Mouse (Mus musculus) midbrain, postnatal 0 days (tissue): Measurements from ENCODE around the gene Gatm. TPM values are rescaled to one million over a fixed set of nuclear protein-coding genes. Genes with fewer than 3 reads are reported as not detected.

Source experiments
- ATAC-seq: fragments of 200-750 bp; cut with Nextera tagmentation; 2 replicates; pipeline ENCODE4 v1.8.0; 2017; ENCODE audit warnings: moderate number of reproducible peaks, mild to moderate bottlenecking, moderate TSS enrichment, moderate library complexity; ENCODE audit not compliant: low FRiP score
- DNase-seq: peaks from one replicate; pipeline ENCODE4 v3.0.0-alpha.2; 2015; ENCODE audit warnings: low spot score
- H3K27ac ChIP-seq: fragments of 300-500 bp; sonication (generic); 2 replicates; pipeline ENCODE4 v1.5.1; 2014; ENCODE audit warnings: low read depth, mild to moderate bottlenecking, low read length, mixed read lengths
- H3K27me3 ChIP-seq: fragments of 300-500 bp; sonication (generic); 2 replicates; pipeline ENCODE4 v1.6.1; 2014; ENCODE audit warnings: low read length, control low read depth, mixed read lengths; ENCODE audit not compliant: insufficient read depth
- H3K36me3 ChIP-seq: fragments of 300-500 bp; sonication (generic); 2 replicates; pipeline ENCODE4 v1.6.1; 2014; ENCODE audit warnings: low read length, control low read depth, mixed read lengths; ENCODE audit not compliant: insufficient read depth
- H3K4me1 ChIP-seq: fragments of 300-500 bp; sonication (generic); 2 replicates; pipeline ENCODE4 v1.6.1; 2014; ENCODE audit warnings: mild to moderate bottlenecking, control low read depth, antibody characterized with exemption, low read length, mixed read lengths; ENCODE audit not compliant: insufficient read depth
- H3K4me2 ChIP-seq: fragments of 300-500 bp; sonication (generic); 2 replicates; pipeline ENCODE4 v1.6.1; 2014; ENCODE audit warnings: low read depth, mild to moderate bottlenecking, low read length, mixed read lengths; ENCODE audit not compliant: poor library complexity, severe bottlenecking
- H3K4me3 ChIP-seq: fragments of 300-500 bp; sonication (generic); 2 replicates; pipeline ENCODE4 v1.5.1; 2014; ENCODE audit warnings: low read depth, mild to moderate bottlenecking, low read length, moderate library complexity
- H3K9ac ChIP-seq: fragments of 300-500 bp; sonication (generic); replicated peaks from 2 replicates; pipeline ENCODE4 v1.6.1; 2014; ENCODE audit warnings: mild to moderate bottlenecking, low read length, moderate library complexity, mixed read lengths; ENCODE audit not compliant: poor library complexity, severe bottlenecking
- H3K9me3 ChIP-seq: fragments of 300-500 bp; sonication (generic); 2 replicates; pipeline ENCODE4 v1.6.1; 2016; ENCODE audit warnings: low read length, control low read depth
- CTCF ChIP-seq: IDR thresholded peaks from 2 replicates; pipeline ENCODE4 v1.5.1; 2016; ENCODE audit warnings: antibody characterized with exemption, mild to moderate bottlenecking
- WGBS: fragments of 180-500 bp; shearing (Covaris S2); extraction: QIAGEN DNeasy Blood & Tissue Kit; methylation state at CpG from one replicate; pipeline ENCODE4 v1.1.7; 2014; 5-methylcytosine and 5-hydroxymethylcytosine counted together
- polyA plus RNA-seq: library from polyadenylated mRNA; unstranded; fragments of >200 nt; fragmentation: Nextera tagmentation; extraction: Ambion mirVana; gene quantifications from 2 replicates; pipeline ENCODE4 v1.2.1, GENCODE M21; 2015
- total RNA-seq: library from RNA; depleted of rRNA; stranded (reverse); fragments of >200 nt; gene quantifications from 2 replicates; pipeline ENCODE4 v1.2.3, GENCODE M21; 2014

Gatm gene
- total and polyA plus RNA-seq, 2 experiments from 2014 or later: 44.9 to 68.4 TPM

- no peak for DNase-seq
- Histone ChIP-seq H3K36me3 (no peaks in the 10 kb centered on the region), H3K4me3 (no peak overlapping the region), H3K27ac (no peak overlapping the region), H3K4me2 (no peak overlapping the region), H3K4me1 (no peaks in the 10 kb centered on the region), H3K9ac (no peak overlapping the region), H3K27me3 (no peaks in the 10 kb centered on the region), H3K9me3 (no peaks in the 10 kb centered on the region)
- WGBS: 56% methylated on average over 5 of the region's 5 CpGs
- no peak for TF ChIP-seq CTCF
- ATAC-seq: no peak
Measured at GRCm38 (mm10) chr2:122576295-122576694, 34.8 kb downstream of the Gatm start.

DNA sequence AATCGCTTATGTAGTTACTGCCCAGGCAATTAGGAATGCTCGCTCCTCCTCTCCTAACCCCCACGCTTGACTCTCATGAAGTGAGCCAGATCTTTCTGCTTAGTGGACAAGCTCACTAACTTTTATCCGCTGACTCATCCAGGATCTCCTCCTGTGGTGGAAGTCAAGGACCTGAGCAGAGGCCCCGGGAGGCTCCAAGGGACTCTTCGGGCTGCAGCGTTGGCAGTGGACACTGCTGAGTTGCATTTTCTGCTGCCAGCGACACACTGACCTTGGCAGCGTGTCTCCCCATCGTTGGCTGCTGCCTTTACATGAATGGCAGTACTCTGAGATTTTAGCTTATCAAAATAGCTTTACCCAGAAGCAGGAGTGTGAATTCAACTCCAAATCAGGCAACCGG lies 35.6 kb downstream of the Gatm start:
- no peak overlapping the region for H3K27ac ChIP-seq
- H3K4me3 ChIP-seq: no peak overlapping the region
- no peaks in the 10 kb centered on the region for H3K36me3 ChIP-seq
- no peak for ATAC-seq
- TF ChIP-seq CTCF: no peak
- H3K9me3 ChIP-seq: no peaks in the 10 kb centered on the region
- DNase-seq: no peak
- H3K9ac ChIP-seq: no peak overlapping the region
- WGBS: 71% methylated on average over 11 of the region's 11 CpGs
- H3K4me1 ChIP-seq: no peaks in the 10 kb centered on the region
- H3K27me3 ChIP-seq: no peaks in the 10 kb centered on the region
- no peak overlapping the region for H3K4me2 ChIP-seq

DNA sequence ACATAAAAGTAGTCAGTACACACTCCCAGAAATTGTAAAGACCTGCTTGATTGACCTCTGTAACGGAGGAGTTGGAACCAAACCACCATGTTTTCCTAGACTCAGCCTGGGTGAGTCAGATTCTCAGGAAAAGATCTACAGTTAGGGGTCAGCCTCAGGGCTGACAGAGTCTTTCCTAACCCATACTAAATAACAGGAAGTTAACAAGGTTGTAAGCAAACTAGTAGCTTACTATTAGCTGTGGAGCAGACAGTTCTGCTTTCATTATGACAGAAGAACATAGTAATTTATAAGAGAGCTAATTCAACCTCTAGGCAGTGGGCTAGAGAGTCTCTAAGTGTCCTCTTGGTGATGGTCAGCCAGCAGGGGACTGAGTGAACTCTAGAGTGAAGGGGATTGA lies 38.7 kb downstream of the Gatm start:
- H3K27me3 ChIP-seq: no peaks in the 10 kb centered on the region
- TF ChIP-seq CTCF: no peak
- no peak overlapping the region for H3K9ac ChIP-seq
- no peak overlapping the region for H3K4me2 ChIP-seq
- WGBS: 85% methylated on average over 1 of the region's 1 CpGs
- DNase-seq (no peak), ATAC-seq (no peak)
- H3K4me3 ChIP-seq: no peak overlapping the region
- H3K27ac ChIP-seq: no peak overlapping the region
- H3K9me3 ChIP-seq: no peaks in the 10 kb centered on the region
- H3K4me1 ChIP-seq: no peaks in the 10 kb centered on the region
- H3K36me3 ChIP-seq: no peaks in the 10 kb centered on the region

- no peaks in the 10 kb centered on the region for H3K27me3 ChIP-seq
- 77% methylated on average over 4 of the region's 4 CpGs for WGBS
- no peak overlapping the region for H3K4me3 ChIP-seq
- no peak for ATAC-seq
- H3K9me3 ChIP-seq: no peaks in the 10 kb centered on the region
- no peak for TF ChIP-seq CTCF
- no peak overlapping the region for H3K4me2 ChIP-seq
- H3K27ac ChIP-seq: no peak overlapping the region
- H3K4me1 ChIP-seq: no peaks in the 10 kb centered on the region
- DNase-seq: no peak
- no peak overlapping the region for H3K9ac ChIP-seq
- H3K36me3 ChIP-seq: no peaks in the 10 kb centered on the region
Measured at GRCm38 (mm10) chr2:122571326-122571725, 39.8 kb downstream of the Gatm start.

DNA sequence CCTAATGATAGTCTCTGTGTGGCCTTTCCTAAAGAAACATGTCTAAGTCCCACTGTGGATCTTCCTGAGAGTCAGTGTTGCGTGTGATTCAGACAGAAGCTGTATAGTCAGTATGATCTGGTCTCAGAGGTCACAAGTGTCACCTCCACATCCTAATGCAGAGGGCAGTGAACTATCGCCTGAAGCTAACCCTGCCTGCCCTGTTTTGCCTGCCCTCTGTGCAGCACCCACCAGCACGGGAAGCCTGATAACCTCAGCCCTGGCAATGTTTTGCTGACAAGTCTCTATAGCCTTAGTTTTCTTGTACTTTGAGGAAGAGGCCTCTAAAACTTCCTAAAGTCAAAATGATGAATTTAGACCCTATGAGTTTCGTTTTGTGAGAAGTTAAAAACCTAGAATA lies 40.7 kb downstream of the Gatm start:
- Histone ChIP-seq H3K4me3 (no peak overlapping the region), H3K9ac (no peak overlapping the region), H3K27ac (no peak overlapping the region), H3K36me3 (no peaks in the 10 kb centered on the region), H3K9me3 (no peaks in the 10 kb centered on the region), H3K4me2 (no peak overlapping the region), H3K4me1 (no peaks in the 10 kb centered on the region), H3K27me3 (no peaks in the 10 kb centered on the region)
- no peak for TF ChIP-seq CTCF
- 81% methylated on average over 4 of the region's 4 CpGs for WGBS
- no peak for DNase-seq
- ATAC-seq: no peak

DNA sequence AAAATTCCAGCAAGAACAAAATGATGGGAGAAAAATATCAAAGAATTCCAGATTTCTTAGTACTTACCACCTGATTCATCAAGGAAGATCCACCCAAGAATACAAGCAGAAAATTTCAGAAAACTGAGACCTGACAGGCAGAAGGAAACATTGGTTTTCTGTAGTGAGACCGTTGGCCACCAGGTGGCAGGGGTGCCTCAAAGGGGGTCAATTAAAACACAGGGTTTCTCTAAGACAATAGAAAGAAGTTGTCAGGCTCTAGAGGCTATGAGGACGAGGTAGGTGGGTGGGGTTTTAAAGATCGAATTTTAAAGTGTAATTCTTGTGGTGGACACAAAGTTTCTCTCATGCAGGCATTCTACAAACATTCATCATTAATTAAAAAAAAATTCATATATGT lies 41.7 kb downstream of the Gatm start:
- ATAC-seq (no peak), DNase-seq (peak; percentile 54)
- H3K27ac ChIP-seq: no peak overlapping the region
- H3K4me2 ChIP-seq: no peak overlapping the region
- H3K9me3 ChIP-seq: no peaks in the 10 kb centered on the region
- WGBS: 9% methylated on average over 3 of the region's 3 CpGs
- no peaks in the 10 kb centered on the region for H3K4me1 ChIP-seq
- H3K9ac ChIP-seq: no peak overlapping the region
- H3K4me3 ChIP-seq: no peak overlapping the region
- no peaks in the 10 kb centered on the region for H3K36me3 ChIP-seq
- TF ChIP-seq CTCF: peak; percentile 80
- H3K27me3 ChIP-seq: no peaks in the 10 kb centered on the region
